Mouse (Mus musculus): ENCODE measurements around the gene Gm20388. TPM values are rescaled to one million over a fixed set of nuclear protein-coding genes. Genes with fewer than 3 reads are reported as not detected.
"Not testable (repeated sequence)": the region's sequence is repeated elsewhere in the genome, so short reads cannot be mapped to it uniquely, and the experiment has no call there.

The Gm20388 gene
- polyA plus RNA-seq, 1 experiment from 2014 or later: 2.5 TPM

GRCm38 (mm10) chr8:120701758-120702465 lies 791.3 kb downstream of the Gm20388 start:
- H3K36me3 ChIP-seq: no peaks in the 10 kb centered on the region
- no peak overlapping the region for H3K4me3 ChIP-seq
- no peaks in the 10 kb centered on the region for H3K9me3 ChIP-seq (replicated peaks)
- peaks cover 49% of the 10 kb centered on the region for H3K27me3 ChIP-seq (ENCODE audit: low read depth, poor library complexity, severe bottlenecking)
- peaks cover 22% of the 10 kb centered on the region for H3K4me1 ChIP-seq
- H3K27ac ChIP-seq: no peak overlapping the region
- 50% methylated on average over 19 of the region's 19 CpGs for WGBS
- DNase-seq (ENCODE audit: low spot score): no peak

- Histone ChIP-seq H3K27ac (no peak overlapping the region), H3K4me1 (peaks cover 22% of the 10 kb centered on the region), H3K36me3 (no peaks in the 10 kb centered on the region), H3K9me3 (replicated peaks) (no peaks in the 10 kb centered on the region), H3K27me3 (ENCODE audit: low read depth, poor library complexity, severe bottlenecking) (peaks cover 57% of the 10 kb centered on the region), H3K4me3 (no peak overlapping the region)
- no peak for DNase-seq (ENCODE audit: low spot score)
- 25% methylated on average over 9 of the region's 9 CpGs for WGBS
These were observed 793.6 kb downstream of the Gm20388 start for GRCm38 (mm10) chr8:120704203-120704602.

DNA sequence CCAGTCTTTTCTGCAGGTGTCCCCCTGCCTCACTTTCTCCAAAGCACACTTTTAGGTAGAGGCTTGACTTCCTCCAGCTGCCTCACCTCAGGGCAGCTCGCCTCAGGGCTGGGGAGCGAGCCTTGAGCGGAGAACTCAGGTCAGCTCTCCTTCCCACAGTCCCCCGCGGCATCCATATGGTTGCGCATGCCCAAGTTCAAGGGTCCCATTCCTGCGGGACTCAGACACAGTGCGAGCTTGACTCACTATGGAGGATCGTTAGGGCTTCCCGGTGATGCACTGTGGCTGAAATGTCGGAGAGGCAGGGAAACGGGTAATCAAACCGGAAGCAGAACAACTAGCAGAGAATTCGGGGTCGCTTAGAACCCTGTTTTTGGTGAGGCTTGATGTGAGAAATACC lies 794.5 kb downstream of the Gm20388 start:
- H3K9me3 ChIP-seq (replicated peaks): no peaks in the 10 kb centered on the region
- no peaks in the 10 kb centered on the region for H3K36me3 ChIP-seq
- peaks cover 57% of the 10 kb centered on the region for H3K27me3 ChIP-seq (ENCODE audit: low read depth, poor library complexity, severe bottlenecking)
- WGBS: 80% methylated on average over 15 of the region's 15 CpGs
- peaks cover 22% of the 10 kb centered on the region for H3K4me1 ChIP-seq
- no peak overlapping the region for H3K27ac ChIP-seq
- H3K4me3 ChIP-seq: no peak overlapping the region
- no peak for DNase-seq (ENCODE audit: low spot score)

DNA sequence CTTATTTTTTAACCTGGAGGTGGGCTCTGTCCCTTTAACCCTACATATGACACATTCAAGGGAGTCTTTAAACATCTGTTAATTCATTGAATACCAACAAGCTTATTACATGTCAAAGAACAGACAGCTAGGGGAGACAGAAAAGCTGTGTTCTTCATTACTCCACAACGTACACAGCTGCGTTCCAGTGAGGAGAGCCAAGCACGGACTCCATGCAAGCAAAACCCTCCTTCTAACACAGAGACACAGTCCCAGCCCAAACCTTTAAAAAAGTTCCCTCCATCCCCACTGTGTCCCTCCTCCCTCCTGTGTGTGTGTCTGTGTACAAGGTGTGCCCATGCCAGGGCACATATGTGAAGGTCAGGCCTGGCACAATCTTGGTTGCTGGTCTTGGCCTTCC lies 795.6 kb downstream of the Gm20388 start:
- peaks cover 22% of the 10 kb centered on the region for H3K4me1 ChIP-seq
- peaks cover 53% of the 10 kb centered on the region for H3K27me3 ChIP-seq (ENCODE audit: low read depth, poor library complexity, severe bottlenecking)
- H3K4me3 ChIP-seq: no peak overlapping the region
- DNase-seq (ENCODE audit: low spot score): no peak
- WGBS: 80% methylated on average over 3 of the region's 3 CpGs
- no peaks in the 10 kb centered on the region for H3K36me3 ChIP-seq
- no peak overlapping the region for H3K27ac ChIP-seq
- H3K9me3 ChIP-seq (replicated peaks): no peaks in the 10 kb centered on the region

DNA sequence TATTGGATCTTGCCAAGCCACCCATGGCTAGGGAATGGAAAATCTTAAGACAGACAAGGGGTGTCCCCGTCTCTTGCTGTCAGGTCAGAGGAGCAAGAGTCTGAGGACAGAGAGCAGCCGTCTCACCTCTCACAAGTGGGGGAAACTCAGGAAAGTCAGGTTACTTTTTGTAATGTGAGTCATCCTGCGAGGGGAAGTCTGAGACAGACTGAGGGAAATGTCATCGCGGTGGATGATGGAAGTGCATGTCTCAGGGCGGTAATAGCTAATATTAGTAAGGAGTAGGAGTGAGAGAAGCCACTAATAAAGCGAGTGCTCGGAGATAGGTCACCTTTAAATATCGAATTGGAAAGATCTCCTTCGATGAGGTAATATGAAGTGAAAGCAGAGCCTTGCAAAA lies 798.5 kb downstream of the Gm20388 start:
- H3K27me3 ChIP-seq (ENCODE audit: low read depth, poor library complexity, severe bottlenecking): peaks cover 23% of the 10 kb centered on the region; the same call in 1 of the 2 replicates
- H3K27ac ChIP-seq: no peak overlapping the region
- no peaks in the 10 kb centered on the region for H3K36me3 ChIP-seq
- H3K4me3 ChIP-seq: no peak overlapping the region
- 84% methylated on average over 10 of the region's 10 CpGs for WGBS
- H3K9me3 ChIP-seq (replicated peaks): no peaks in the 10 kb centered on the region
- no peak for DNase-seq (ENCODE audit: low spot score)
- peaks cover 12% of the 10 kb centered on the region for H3K4me1 ChIP-seq

- no peaks in the 10 kb centered on the region for H3K4me1 ChIP-seq
- no peak overlapping the region for H3K27ac ChIP-seq
- H3K27me3 ChIP-seq (ENCODE audit: low read depth, poor library complexity, severe bottlenecking): peaks cover 4% of the 10 kb centered on the region; the same call in 1 of the 2 replicates
- 80% methylated on average over 6 of the region's 6 CpGs for WGBS
- no peak for DNase-seq (ENCODE audit: low spot score)
- no peak overlapping the region for H3K4me3 ChIP-seq
- no peaks in the 10 kb centered on the region for H3K36me3 ChIP-seq
- no peaks in the 10 kb centered on the region for H3K9me3 ChIP-seq (replicated peaks)
These were observed 804.6 kb downstream of the Gm20388 start for GRCm38 (mm10) chr8:120715200-120715599.

- no peak overlapping the region for H3K4me3 ChIP-seq
- 81% methylated on average over 15 of the region's 15 CpGs for WGBS
- no peaks in the 10 kb centered on the region for H3K36me3 ChIP-seq
- no peaks in the 10 kb centered on the region for H3K4me1 ChIP-seq
- no peaks in the 10 kb centered on the region for H3K9me3 ChIP-seq (replicated peaks)
- peaks cover 4% of the 10 kb centered on the region; the same call in 1 of the 2 replicates for H3K27me3 ChIP-seq (ENCODE audit: low read depth, poor library complexity, severe bottlenecking)
- DNase-seq (ENCODE audit: low spot score): no peak
- H3K27ac ChIP-seq: no peak overlapping the region
These were observed 805.5 kb downstream of the Gm20388 start for GRCm38 (mm10) chr8:120715996-120716680.

DNA sequence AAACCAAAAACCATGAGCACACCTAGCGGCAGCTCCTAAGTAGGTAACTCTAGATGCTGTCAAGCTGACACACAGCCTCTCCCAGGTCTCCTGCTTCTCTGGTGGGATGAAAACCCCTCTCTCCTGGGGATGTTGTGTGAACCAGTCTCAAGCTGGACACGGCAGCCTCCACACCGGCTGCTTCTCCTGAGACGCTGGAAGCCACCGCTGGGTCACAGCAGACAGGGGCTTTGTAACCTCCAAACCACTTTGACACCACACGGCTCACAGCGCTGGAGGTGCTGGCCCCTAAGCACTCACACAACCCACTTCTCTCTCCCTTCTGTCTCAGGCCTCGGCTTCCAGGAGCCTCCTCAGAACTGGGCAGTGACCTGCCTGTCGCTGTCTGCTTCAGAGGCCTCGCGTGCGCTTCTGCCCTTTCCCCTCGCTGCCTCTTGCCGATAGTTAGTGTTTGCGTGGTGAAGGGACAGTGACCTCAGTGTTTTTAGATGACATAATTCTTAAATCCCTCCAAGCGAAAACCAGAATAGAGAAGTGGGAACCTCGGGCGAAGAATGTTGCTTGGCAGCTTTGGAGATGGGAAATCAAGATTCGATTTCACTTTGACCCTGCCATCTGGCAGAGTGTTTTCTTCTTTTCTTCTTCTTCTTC lies 809.1 kb downstream of the Gm20388 start:
- H3K27me3 ChIP-seq (ENCODE audit: low read depth, poor library complexity, severe bottlenecking): peaks cover 4% of the 10 kb centered on the region; the same call in 1 of the 2 replicates
- no peak for DNase-seq (ENCODE audit: low spot score)
- WGBS: 73% methylated on average over 19 of the region's 19 CpGs
- H3K4me3 ChIP-seq: no peak overlapping the region
- H3K4me1 ChIP-seq: 0 out of 2 replicates have a peak, but pooled peaks cover 1% of the 10 kb centered on the region
- no peak overlapping the region for H3K27ac ChIP-seq
- H3K36me3 ChIP-seq: no peaks in the 10 kb centered on the region
- H3K9me3 ChIP-seq (replicated peaks): no peaks in the 10 kb centered on the region

GRCm38 (mm10) chr8:120723025-120723424 lies 812.4 kb downstream of the Gm20388 start:
- no peaks in the 10 kb centered on the region for H3K27me3 ChIP-seq (ENCODE audit: low read depth, poor library complexity, severe bottlenecking)
- no peak overlapping the region for H3K4me3 ChIP-seq
- no peaks in the 10 kb centered on the region for H3K9me3 ChIP-seq (replicated peaks)
- DNase-seq (ENCODE audit: low spot score): no peak
- no peak overlapping the region for H3K27ac ChIP-seq
- H3K36me3 ChIP-seq: no peaks in the 10 kb centered on the region
- peaks cover 7% of the 10 kb centered on the region; the same call in 1 of the 2 replicates for H3K4me1 ChIP-seq
- 71% methylated on average over 6 of the region's 6 CpGs for WGBS

DNA sequence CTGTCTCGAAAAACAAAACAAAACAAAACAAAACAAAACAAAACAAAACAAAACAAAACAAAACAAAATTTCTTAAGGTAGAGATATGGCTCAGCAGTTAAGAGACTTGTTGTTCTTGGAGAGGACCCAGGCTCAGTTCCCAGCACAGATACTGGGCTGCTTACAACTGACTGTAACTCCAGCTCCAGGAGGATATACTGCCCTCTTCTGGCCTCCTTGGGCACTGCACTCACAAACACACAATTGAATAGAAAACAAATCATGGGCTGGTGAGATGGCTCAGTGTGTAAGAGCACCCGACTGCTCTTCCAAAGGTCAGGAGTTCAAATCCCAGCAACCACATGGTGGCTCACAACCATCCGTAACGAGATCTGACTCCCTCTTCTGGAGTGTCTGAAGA lies 813.5 kb downstream of the Gm20388 start:
- not testable (repeated sequence) for H3K4me1 ChIP-seq; H3K27me3 ChIP-seq (ENCODE audit: low read depth, poor library complexity, severe bottlenecking); H3K36me3 ChIP-seq; H3K27ac ChIP-seq; H3K9me3 ChIP-seq (replicated peaks); H3K4me3 ChIP-seq; DNase-seq (ENCODE audit: low spot score)
- WGBS: 96% methylated on average over 4 of the region's 4 CpGs

- no peak for DNase-seq (ENCODE audit: low spot score)
- WGBS: 84% methylated on average over 17 of the region's 17 CpGs
These were observed 814.4 kb downstream of the Gm20388 start for GRCm38 (mm10) chr8:120724816-120725575.

DNA sequence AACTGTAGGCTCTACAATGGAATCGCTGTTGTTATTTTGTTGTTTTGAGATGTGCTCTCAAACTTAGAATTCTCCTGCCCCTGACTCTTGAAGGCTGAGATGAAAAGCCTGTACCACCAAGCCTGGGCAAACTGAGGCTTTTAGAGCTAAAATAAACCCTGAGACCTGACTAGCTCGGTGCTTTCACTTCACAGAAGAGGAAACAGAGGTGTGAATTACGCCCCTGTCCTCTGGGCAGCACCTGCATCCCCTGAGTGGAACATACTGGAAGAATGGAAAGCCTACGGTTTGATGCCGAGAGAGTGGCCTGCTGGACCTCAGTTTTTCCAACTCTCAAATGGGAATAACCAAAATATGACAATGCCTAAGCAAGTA lies 814.9 kb downstream of the Gm20388 start:
- Histone ChIP-seq H3K9me3 (replicated peaks) (no peaks in the 10 kb centered on the region), H3K27ac (no peak overlapping the region), H3K36me3 (no peaks in the 10 kb centered on the region), H3K27me3 (ENCODE audit: low read depth, poor library complexity, severe bottlenecking) (peaks cover 10% of the 10 kb centered on the region), H3K4me1 (peaks cover 7% of the 10 kb centered on the region; the same call in 1 of the 2 replicates), H3K4me3 (no peak overlapping the region)
- WGBS: 83% methylated on average over 5 of the region's 5 CpGs
- DNase-seq (ENCODE audit: low spot score): no peak

More at GRCm38 (mm10) chr8:120724816-120725575, 814.4 kb downstream of the Gm20388 start:
- Histone ChIP-seq H3K4me3 (no peak overlapping the region), H3K9me3 (replicated peaks) (no peaks in the 10 kb centered on the region), H3K27ac (no peak overlapping the region), H3K36me3 (no peaks in the 10 kb centered on the region), H3K27me3 (ENCODE audit: low read depth, poor library complexity, severe bottlenecking) (peaks cover 5% of the 10 kb centered on the region), H3K4me1 (peaks cover 7% of the 10 kb centered on the region; the same call in 1 of the 2 replicates)
